Mouse (Mus musculus): ENCODE data around the gene Mvd.

Mvd gene

DNA sequence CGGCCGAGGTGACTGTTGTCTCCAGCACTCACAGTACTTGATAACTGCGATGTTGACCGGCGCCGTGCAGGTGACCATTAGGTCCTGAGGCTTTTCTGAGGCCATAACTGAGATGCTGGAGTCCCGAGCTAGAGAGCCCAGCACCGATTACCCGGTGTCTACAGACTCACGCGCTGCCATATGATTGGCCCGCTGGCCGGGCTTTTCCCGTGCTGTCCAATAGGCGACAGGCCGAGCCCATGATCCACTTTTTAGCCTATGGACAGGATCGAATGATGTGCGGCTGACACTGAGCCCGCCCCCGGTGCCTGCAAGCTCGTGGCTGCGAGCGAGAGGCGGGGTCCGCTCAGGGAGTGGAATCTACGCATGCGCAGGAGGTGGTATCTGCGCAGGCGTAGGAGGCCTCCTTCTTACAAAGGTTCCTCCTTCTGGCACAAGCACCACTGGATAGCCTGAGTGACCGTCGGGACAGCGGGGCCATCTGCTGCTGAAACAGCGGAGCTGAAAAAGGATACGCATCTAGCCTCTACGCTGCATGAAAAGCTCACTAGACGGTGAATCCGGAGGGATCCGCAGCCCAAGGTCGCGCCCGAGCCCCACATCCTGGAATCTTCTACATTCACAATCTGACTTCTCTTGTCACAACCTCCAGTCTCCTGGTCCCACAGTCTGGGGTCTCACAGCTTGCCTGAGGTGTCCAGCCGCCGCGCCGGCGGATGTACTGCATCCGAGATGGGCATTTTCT lies at the start of gene Mvd:
Mvd (minus strand) TSS at position 161 of the 745 bp plus-strand sequence.
- in situ Hi-C loops (cut with MseI, MboI), result no loop called here

DNA sequence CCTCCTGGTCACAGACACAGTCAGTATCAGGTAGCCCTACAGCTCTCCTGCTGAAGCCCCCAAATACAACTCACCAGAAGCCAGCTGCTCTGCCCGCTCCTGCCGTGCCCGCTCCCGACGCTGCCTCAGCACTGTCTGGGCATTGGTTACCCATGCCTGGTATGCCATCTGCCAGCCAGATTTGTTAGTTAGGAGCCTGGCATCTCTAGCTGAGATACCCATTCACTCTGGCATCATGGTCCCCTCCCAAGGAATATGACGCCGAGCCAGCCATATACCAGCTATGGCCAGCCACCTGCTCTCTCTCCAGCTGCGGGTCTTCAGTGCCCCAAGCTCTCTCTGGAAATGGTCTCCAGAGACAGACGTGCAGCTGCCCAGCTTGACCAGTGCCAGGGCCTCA lies 45.2 kb upstream of the Mvd start:
- in situ Hi-C loops (cut with MseI, MboI), result no loop called here

DNA sequence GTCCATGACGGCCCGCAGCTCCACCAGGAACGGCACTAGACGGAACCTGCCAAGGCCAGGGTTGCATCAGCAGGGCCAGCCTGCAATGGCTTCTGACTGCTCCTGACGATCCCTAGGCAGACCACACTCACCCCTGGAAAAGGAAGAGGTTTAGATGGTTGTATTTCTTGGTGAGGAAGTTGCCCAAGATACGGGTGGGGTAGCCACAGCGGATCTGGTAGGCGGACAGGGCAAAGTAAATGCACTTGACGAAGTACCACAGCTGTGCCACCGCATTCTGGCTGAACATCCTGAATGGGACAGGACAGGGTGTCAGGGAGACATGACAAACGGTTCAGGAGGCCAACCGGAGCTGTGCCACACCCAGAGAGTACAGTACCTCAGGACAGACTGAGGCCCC lies 41.6 kb upstream of the Mvd start:
- in situ Hi-C loops (cut with MseI, MboI), result no loop called here

DNA sequence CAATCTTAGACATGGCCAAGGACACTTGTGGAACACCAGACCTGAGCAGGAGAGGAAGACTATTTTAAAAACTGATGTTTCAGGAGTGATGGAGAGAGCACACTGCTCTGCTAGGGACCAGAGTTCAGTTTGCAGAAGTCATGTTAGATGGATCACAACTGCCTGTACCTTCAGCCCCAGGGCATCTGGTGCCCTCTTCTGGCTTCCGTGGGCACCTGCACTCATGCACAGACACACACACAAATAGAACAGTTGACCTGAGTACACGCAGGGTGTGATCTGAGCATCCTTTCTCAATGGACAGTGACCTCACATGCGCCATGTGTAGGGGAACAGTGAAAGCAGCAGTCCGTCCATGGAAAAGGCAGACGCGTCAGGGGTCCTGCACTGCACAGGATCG lies 40.7 kb upstream of the Mvd start:
- in situ Hi-C loops (cut with MseI, MboI), result no loop called here

DNA sequence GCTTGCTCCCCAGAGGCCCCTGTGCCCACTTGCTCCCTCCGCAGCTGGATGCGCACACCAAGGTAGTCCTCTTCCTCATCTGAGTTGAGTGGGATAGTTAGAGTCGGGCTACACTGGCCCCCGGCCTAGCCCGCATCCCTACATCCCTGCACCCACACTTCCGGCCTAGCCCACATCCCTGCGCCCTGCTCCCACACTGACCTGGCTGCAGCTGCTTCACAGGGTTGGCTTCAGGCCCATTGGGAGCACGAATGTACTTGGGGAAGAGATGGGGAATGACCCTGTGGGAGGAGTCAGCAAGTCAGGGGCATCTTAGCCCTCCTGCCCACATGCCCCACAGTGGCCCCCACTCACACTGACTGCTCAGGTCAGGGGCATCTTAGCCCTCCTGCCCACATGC lies 39.2 kb upstream of the Mvd start:
- in situ Hi-C loops (cut with MseI, MboI), result no loop called here

DNA sequence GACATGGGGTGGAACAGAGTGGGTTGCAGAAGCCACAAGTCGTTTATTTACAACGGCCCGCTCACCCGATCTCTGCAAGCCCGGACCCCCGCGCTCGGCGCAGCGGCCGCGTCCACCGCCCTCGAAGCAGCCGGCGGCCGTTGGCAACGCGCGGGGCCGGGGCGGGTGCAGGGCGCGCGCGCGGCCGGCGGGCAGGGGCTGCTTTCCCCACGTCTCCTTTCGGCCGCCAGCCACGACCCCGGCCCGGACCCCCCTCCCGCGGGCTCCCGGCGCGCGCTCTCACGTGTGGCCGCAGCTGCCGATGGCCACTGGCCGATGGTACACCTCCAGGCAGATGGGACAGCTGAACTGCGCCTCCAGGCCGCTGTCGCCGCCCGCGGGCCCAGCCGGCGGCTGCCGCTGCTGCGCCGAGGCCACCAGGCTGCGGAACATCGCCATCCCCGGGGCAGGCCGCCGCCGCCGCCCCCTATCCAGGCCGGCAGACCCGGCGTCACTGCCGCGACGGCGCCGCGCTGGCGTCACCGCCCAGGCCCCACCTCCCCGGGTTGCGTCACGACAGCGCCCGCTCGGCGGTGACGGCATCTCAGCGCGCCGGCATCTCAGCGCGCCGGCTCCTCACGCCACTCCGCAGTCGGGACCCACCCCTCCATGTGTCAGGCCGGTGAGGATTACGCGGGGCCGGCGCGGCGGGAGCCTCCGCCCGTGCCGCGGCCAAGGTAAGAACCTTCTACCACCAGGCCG lies 32.5 kb upstream of the Mvd start, which contains the start of the genes Rnf166 and Ctu2:
Rnf166 (minus strand) TSS at position 485 of the 741 bp plus-strand sequence.
Ctu2 (plus strand) TSS at position 564 of the 741 bp plus-strand sequence.
- in situ Hi-C loops (cut with MseI, MboI), result no loop called here

DNA sequence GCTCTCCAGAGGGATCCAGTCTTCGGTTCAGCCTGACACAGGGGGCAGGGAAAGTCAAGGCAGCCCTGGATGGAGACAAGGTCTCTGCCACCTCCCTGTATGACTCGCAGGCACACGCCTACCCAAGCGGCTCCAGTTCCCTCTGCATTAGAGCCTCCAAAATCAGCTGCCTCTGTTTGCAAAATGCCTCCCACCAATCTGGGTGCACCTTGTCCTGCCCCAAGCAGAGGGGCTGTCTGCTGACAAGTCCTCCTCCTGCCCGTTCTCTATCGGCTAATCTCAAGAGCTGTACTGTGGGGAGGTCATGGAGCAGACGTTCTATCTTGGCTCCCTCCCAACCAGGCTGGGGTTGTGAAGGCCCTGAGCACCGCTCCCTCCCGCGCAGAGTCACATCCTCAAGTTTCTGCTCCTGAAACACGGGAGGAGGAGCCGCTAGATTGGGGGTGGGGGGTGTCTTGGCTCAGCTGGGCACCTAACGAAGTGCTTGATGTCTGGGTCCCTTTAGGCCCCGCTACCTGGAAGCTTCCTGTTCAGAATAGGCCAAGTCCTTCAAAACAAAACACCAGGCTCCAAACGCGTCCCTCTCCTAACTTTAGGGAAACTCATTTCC lies 31.8 kb upstream of the Mvd start:
- in situ Hi-C loops (cut with MseI, MboI), result no loop called here

DNA sequence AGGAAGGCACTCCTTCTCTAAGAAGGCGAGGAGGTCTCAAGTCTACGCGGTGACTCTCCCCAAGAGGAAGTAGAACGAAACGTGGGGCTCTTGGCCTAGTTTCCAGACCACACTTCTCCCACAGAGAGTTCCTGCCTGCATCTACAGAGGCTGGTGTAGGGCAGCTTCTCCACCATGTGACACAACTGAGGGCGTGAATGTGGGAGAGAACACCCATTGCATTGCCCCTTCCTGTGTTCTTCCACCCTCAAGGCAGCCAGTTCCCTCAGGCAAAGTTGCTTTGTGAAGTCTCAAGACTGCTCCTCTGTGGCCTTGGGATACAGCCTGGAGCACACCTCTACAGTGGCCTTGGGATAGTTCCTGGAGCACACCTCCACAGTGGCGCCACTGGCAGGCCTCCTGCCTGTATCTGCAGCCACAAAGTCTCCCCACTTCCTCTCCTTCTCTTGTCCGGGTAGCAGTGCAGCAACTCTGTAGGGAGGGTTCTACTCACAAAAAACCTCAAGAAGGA lies 30.7 kb upstream of the Mvd start:
- in situ Hi-C loops (cut with MseI, MboI), result no loop called here

DNA sequence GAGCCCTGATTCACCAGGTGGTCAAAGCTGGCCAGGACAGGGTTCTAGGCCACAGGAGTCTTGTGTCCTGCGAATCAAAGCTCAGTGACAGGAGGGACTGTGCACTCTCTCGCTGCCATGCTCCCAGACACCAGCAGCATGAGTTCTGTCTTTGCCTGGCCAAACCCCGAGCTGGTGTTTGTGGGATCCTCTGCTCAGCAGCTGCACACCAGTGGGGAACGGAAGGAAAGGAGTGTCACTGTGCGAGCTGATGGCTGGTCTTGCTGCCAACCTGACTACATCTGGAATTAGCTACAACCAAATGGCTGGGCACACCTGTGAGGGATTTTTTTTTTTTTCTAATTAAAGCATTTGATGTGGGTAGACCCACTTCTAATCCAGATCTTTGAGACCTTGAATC lies 27.5 kb upstream of the Mvd start:
- in situ Hi-C loops (cut with MseI, MboI), result no loop called here

DNA sequence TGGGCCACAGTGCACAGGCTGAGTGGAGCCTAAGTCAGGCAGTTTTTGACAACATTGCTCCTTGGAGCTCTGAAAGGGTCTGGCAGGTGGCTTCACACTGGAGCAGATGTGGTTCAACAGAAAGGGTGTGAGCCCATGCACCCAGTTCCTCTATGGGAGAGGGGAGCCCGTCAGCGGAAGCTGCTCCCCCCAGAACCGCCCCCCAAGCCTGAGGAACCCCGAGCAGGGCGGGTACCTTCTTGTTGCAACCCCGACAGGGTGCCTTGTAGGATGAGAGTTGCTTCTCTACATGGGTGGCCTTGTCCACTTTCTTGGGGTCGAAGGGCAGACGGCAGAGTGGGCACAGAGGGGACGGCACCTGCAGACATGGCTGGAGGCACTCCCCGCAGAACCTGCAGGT lies 26.7 kb upstream of the Mvd start:
- in situ Hi-C loops (cut with MseI, MboI), result no loop called here

DNA sequence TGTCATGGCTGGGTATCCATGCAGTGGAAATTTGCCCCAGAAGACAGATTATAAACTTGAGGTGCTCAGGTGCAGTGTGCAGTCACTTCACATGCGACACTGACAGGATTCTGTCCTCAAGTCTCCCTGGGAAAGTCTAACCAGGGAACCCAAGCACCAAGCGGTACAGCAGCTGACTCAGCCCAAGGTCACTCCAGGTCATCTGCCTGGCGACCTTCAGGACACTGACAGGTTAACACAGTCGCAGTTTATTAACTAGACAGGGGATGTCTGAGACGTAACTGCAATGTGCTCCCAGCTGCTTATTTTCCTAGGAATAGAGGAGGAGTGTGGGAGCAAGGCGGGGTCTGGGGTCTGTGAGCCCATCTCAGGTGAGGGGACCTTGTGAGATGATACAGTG lies 26.2 kb upstream of the Mvd start:
- in situ Hi-C loops (cut with MseI, MboI), result no loop called here

DNA sequence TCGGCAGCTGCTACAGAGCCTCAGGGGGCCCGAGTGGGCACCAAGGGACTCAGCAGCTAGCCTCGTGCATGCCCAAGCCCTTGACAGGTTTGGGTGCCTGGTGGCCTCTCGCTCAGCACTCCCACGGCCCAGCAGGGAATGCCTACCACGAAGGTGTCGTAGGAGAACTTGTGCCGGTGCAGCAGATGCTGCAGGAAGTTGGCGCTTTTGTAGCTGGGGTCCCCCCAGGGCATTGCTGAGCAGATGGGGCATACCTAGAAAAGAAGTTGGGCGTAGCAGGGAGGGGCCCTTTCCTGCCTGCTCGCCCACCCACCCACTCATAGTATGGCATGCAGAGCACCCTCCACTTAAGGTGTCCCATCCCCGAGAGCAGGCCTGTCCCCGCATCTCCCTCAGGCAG lies 24.6 kb upstream of the Mvd start:
- in situ Hi-C loops (cut with MseI, MboI), result no loop called here

DNA sequence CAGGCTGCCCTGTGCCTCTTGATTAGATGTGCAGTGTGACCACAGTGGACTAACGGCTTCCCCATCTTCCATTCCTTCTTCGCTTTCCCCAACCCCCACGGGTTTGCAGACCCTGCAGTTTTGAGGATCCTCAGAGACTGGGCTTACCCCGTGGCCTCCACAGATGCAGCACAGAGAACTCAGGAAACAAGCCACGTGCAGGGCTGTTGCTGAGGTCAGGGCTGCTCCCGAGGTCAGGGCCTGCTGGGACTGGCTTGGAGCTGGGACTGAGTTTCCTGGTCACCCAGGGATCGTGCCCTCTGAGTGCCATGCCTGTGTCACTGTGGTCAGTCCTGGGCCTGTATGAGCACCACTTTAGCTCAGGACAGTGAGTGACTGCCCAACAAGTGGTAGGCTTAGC lies 21.8 kb upstream of the Mvd start:
- in situ Hi-C loops (cut with MseI, MboI), result no loop called here

DNA sequence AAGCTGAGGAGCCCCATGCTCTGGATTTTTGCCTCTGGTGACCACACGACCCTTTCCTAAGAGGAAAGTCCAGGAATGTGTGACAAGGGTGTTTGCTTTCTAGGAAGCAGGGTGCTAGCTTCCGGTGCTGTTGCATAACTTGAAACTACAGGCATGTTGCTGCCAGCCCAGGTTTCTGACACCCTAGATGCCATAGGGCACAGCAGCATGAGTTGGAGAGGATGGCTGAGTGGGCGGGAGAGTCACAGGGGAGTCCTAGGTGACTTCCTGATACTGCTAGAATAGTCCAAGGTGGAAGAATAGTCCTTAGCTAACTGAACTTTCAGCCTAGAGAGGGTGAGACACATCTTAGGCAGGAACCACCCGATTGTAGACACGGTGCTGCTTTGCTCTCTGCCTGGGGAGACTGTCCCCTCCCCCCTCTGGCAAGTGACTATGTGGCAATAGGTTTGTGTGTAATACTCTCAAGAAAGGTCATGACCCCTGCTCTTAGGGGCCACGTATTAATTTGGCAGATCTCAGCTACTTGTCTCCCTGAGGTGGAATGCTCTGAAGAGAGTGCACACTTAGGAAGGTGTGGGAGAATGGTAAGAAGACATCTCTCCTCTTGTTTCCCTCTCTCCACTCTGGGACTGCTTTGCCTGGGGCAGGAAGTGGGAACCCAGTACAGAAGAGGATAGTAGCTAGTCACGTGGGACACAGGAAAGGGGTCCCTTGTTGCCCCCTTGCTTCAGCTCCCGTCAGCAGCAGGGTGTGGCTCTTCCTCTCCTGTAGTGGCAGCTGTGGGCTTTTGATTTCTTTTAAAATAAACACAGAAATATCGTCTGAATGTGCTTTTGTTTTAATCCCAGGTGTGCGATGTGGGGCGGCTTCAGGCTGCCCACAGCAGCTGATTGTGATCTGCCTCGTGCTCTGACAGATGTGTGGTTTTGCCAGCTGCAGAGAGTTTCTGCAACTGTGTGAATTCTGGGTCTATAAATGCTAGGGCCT lies 20.7 kb upstream of the Mvd start:
- in situ Hi-C loops (cut with MseI, MboI), result no loop called here

DNA sequence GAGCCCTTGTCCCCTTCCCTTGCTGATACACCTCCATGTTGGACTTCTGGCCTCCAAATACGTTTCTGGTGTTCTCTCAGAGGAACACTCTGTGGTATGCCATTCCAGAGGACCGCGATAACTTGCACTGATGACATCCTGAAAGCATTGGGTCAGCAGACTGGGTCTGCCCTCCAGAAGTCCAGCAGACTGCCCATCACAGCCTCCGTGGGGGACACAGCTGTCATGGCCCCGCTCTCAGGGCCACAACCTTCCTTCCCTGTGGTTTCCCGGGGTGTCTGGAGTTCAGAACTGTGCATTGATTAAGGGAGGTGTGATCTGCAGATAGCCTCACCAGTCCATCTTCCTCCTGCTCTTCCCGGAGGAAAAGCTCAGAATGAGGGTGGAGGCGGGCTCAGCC lies 19.3 kb upstream of the Mvd start:
- in situ Hi-C loops (cut with MseI, MboI), result no loop called here

DNA sequence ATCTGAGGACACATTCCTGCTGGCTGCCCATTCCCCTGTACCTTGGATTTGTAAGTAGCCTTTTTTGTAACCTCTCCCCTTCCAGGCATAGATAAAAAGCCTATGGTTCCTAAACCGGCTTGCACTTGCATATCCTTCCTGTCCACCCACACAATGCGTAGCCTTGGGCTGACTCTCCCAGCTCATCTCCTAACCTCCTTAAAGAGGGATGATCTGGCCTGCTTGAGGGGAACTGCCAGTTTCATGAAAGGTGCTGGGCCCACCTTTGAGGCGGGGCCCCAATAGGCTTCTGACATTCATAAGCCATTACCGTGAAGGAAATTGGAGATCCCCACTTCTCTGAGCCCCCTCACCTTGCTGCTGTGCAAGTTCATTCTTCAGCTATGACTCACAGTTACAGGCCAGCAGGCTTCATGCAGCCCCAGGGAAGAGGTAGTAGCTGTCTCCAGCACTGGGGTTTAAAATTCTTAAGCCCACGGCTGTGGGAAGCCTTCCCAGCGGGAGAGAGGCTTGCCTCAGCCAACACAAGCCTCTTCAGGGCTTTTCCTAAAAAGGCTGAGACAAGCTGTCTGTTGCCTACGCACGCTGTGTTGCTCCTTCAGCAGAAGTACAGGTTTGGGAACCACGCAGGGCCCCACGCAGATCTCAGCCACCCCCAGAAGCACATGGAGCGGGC lies 18.4 kb upstream of the Mvd start:
- in situ Hi-C loops (cut with MseI, MboI), result no loop called here

DNA sequence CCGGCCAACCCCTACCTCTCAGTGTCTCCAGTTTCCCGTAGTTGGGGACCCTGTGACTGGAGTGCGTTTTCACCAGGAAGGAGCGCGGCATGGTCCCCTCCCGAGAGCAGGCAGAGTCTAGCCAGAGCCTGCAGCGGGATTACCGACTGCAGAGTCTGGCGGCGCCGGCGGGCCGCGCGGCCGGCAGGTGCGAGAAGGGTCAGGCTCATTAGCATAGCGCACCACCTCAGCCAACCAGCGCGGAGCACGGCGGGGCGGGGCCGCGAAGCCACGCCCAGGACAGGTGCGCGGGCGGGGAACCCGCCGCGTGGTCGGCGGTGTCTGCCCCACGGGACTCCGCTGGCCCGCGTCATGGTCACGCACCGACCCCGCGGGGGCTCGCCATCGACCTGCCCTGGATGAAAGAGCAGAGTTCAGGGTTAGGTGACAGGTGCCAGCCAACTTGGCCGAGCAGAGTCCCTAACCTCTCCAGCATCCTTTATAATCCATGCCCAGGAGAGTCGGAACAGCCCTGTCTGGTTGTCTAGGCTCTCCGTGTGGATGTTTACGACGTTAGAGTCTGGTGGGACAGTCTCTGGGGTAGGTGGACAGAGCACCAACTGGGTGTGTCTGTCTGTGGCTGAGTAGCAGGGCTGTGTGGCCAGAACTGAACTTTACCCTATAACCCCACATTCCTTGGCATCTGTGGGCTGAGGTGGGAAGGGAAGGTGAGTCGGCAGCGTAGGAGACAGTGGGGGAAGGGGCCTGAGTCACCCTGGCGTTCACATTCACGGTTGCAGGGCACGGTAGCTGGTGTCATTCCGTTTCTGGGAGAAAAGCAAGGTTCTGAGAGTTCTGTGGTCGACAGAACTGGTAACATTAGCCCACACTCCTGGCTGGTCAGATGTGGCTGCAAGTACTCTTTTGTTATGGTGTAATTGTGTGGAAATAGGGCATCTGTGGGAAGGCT lies 17.6 kb upstream of the Mvd start, which contains the start of gene Snai3:
Snai3 (minus strand) TSS at position 210 of the 949 bp plus-strand sequence.
- in situ Hi-C loops (cut with MseI, MboI), result no loop called here

DNA sequence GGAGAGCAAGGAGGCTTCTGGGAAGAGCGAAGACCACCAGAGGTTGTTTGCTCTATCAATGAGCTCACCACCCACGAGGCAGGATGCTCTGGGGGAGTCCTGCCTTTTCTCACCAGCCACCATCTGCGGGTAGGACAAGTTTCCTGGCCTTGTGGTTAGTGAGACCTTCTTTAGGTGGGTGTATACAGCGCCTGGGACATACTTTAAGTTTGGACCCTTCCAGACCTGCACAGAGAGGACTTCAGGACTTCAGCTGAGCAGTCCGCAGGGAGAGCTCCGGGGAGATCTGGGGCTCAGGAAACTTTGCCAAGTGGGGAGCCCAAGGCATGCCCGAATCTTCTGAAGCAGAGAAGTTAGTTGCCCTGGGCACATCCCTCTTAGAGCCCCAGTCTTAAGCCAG lies 16.8 kb upstream of the Mvd start:
- in situ Hi-C loops (cut with MseI, MboI), result no loop called here

DNA sequence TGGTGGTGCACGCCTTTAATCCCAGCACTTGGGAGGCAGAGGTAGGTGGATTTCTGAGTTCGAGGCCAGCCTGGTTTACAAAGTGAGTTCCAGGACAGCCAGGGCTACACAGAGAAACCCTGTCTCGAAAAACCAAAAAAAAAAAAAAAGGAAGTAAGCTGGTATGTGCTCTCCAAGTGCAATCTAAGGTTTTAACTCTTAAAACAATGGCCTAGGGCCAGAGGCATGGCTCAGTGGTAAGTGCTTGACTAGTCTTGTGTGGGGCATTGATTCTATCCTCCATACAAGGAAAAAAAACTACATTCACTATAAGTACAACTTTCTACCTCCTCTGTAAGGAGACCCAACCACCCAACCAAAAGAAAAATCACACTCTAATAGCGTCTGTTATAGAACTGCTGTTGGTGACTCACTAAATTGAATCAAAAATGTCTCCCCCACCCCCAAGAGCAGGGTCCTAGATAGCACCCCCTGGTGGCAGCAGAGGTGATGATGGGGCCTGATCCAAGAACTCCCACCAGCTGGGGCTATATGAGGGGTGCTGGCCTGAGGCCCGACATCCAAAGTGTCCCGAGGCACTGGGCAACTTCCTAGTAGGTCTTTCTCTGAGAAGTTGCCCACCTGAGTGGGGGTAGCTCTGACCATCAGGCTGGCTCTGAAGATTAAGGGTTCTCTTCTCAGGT lies 16.1 kb upstream of the Mvd start:
- in situ Hi-C loops (cut with MseI, MboI), result no loop called here
